Mouse (Mus musculus): ENCODE measurements around the gene Rnf187.

The Rnf187 gene

DNA sequence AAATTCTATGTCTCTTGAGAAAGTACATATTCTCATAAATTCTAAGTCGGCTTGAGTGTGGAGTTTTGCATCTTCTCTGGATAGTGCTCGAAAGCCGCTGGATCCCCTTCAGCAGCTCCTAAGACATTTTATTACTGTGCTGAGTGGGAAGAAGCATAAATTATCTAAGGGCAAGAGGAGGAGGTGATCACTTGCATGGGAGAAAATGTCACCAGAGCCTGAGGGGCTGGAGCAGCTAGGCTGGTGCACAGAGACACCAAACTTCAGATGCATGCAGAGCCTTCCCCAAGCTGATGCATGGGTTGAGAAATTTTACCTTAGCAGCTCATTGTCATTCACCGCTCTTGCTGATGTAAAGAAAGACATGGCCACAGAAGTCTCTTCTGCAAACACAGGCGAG lies 5.4 kb upstream of the Rnf187 start:
- no peak for DNase-seq

DNA sequence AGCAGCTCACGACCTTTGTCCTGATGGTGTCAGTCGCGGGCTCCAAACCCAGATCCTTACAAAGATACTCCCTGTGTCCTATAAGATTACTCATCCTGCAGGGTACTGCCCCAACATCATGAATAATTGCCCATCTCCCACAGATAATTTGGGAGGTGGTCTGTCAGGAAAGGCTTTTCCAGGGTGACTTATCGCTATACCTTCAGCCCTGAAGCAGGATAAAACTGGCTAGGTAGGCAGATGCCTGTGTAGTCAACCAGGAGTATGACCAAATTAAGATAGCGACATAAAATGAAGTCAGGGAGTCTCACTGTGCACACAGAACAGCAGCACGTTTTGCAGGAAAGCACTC lies 348 bp upstream of the Rnf187 start:
- no peak for DNase-seq

- DNase-seq: peak; percentile 25
Observed at GRCm38 (mm10) chr11:58937909-58938308, 807 bp downstream of the Rnf187 start.

GRCm38 (mm10) chr11:58931576-58931975 lies 7.1 kb downstream of the Rnf187 start:
- DNase-seq: no peak

- no peak for DNase-seq
Observed at GRCm38 (mm10) chr11:58930254-58930653, 8.5 kb downstream of the Rnf187 start.

DNA sequence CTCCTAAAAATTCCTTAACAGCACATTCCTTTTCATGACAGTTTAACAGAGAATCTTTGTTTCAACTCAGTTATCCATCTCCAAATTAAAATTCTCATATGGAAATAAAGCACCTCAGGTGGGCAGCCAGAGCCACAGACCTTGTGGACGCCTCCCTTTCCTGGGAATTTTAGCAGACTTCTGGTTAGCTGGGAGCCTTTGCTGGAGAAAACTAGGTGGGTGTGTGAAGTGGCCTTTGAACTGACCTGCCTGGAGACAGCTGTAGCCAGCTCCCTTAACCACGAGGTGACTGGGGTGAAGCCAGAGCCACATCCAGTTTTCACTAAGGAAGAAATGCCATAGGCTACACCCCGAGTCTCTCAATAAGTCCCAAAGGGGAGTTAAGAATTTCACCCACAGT lies 9.1 kb downstream of the Rnf187 start:
- no peak for DNase-seq

DNA sequence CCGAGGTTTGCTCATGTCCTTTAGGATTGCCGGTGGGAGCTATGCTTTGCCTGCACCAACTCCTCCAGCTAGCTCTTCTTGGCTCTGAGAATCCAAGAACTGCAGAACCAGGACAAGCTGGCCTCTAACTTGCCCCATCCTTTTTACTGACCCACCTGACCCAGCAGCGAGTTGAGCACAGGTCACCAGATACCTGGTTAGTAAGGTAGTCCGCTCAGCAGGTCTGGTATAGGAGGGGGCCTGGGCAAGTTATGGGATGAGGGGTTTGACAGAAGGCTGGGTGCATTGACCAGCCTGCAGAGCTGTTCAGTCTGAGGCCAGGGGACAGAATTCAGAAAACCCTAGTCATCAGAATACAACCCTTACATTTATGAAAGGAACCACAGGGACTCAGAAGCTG lies 9.7 kb downstream of the Rnf187 start:
- no peak for DNase-seq

DNA sequence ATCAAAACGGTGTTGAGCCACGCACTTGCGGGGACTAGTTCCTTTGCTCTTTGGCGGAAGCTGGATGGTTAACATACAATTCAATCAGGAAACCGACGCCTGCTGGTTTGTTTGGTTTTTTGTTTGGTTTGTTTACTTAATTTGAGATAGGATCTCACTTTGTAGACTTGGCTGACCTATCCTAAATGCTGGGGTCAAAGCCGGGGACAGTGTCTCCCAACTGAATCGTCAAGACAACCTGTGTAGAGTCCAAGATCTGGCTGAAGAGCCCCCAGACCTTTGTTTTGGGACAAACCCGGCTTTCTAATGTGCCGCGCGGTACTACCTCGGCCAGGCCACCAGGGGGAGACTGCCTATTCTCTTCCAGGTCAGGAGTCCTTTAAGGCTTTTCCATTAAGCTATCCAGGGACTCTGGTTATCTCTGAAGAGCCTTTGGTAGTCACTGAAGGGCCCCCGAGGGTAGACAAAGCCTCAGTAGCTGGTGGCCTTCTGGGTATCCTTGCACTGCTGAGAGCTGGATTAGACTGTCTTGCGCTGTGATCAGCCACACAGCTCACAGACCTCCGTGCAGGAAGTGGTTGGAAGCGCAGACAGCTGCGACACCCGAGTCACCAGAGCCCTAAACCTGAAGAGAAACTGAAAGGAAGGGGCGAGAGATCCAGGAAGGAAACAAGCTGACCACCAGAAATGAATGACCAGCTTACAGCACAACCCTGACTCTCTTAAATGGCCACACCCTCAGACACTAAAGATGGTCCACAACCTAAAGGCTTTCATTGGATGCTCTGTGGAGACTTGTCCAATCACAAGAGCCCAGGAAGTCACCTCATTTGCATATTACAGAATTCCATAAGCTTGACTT lies 10.7 kb downstream of the Rnf187 start:
- peak; percentile 74 for DNase-seq

DNA sequence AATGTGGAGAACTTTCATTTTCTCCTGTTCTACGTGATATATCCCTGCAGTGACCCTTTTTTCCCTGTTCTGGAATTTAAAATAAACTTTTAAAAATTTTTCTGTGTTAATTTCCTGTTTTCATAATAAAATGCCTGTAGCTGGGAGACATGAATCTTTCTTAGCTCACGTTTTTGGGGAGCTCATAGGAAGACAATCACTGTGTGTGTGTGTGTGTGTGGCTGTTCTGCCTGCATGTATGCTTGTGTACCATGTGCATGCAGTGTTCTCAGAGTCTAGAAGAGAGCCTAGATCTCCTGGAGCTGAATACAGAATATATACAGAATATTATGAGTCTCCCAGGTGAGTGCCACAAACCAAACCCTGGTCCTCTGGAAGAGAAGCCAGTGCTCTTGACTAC lies 11.7 kb downstream of the Rnf187 start:
- DNase-seq: no peak

DNA sequence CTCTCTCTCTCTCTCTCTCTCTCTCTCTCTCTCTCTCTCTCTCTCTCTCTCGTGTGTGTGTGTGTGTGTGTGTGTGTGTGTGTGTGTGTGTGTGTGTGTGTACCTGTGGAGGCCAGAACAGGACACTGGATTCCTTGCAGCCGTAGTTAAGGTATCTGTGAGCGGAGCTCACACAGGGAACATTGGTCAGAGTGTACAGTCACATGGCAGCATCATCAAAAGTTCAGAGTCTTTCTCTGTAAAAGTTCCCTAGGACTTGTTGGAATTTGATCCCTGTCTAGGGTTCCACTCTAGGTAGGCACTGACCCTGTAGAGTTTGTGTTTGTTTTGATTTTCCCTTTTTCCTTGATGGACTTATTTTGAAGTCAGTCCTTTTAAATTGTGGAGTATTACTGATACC lies 12.1 kb downstream of the Rnf187 start:
- DNase-seq: no peak

GRCm38 (mm10) chr11:58922420-58922819 lies 16.3 kb downstream of the Rnf187 start:
- no peak for DNase-seq

DNA sequence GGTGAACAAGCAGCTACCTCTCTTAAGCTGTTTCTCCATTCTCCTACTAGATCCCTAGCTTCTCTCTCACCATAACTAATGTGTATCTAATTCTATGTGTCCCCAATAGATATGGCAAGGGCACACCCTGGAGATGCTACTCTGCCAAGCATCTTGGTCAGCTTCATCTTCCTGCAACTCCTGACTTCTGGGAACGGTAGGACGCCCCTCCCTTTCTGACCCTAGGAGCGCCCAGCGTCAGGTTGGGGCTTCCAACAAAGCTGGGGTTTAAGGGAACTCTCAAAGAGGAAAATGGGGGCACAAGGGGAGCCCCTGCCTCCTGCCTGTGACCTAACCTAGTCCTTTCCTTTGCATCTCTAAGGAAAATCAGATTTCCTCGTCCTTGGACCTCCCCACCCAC lies 20.0 kb downstream of the Rnf187 start:
- no peak for DNase-seq

GRCm38 (mm10) chr11:58917745-58918366 lies 20.9 kb downstream of the Rnf187 start, which contains the start of gene Btnl10:
Gene Btnl10 (plus strand): TSS chr11:58917908.
- no peak for DNase-seq

GRCm38 (mm10) chr11:58916879-58917744 lies 21.6 kb downstream of the Rnf187 start:
- DNase-seq: peak; percentile 73

DNA sequence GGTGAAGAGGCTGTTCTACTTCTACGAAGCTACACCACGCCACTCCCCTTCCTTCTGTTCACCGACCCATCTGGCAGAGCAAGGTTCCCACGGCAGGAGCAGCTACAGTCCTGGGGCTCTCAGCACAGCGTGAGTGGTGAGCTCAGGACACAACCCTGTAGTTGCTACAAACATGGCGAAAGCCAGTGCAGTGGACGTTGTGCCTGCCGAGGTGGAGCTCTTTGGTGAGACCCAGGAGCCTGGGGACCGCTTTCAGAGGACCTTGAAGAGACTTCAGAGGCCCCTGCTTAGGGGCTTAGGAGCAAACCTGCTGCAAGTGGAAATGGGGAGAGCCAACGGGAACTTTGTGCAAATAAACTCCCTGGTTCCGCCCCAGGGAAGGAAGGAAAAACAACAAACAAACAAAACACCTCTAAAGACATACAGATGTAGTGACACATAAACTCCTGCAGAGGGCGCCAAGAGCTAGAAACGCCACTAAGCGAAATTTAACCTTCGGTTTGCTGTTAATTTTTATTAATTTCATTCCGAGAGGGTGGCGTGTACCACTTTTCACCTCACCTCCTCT lies 24.2 kb downstream of the Rnf187 start:
- peak; percentile 40 for DNase-seq

DNA sequence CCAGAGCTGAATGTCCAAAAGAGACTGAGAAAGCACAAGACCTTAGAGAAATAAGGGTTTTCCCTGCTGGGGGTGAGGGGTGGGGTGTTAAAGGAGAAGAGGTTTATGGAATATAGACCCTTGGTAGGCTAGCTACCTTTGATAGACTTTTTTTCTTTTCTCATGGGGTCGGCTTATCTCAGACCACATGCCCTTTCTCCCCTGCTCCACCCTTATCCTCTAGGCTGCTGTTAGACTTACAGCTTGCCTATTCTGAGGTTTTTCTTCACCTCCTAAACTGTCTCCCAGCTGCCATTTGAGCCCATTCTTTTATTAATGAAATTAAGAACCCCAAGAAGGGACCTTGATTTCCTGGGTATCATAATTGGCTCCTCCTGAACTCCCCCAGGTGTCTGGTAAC lies 24.9 kb downstream of the Rnf187 start:
- no peak for DNase-seq

DNA sequence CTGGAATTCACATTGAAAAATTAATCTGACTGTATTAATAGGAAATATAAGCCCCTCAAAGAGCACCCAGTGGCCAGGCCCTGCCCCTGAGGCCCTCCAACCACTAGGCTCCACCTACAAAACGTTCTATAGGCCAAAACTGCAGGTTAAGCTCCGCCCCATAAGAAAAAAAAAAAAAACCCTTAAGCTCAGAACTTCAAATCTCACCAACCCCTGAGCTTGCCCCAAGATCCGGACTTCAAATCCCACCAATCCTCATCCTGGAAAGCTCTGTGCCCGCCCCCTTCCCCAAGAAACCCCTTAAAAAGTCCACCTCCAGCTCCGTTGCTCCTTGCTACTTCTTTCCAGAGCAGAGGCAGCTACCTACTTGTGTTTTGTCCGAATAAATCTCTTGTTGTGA lies 33.9 kb downstream of the Rnf187 start:
- DNase-seq: peak; percentile 61

DNA sequence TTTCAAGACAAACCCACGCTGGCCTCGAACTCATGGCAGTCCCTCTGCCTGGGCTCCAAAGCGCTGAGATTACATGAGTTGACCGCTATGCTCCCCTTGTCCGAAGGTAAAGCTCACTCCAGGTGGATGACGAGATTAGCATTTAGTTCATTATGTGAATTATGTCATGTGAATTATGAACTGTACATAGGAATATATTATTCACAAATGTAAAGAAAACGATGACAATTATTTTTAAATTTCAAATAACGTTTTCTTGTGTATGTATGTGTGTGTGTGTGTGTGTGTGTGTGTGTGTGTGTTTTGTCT lies 34.4 kb downstream of the Rnf187 start:
- DNase-seq: no peak

DNA sequence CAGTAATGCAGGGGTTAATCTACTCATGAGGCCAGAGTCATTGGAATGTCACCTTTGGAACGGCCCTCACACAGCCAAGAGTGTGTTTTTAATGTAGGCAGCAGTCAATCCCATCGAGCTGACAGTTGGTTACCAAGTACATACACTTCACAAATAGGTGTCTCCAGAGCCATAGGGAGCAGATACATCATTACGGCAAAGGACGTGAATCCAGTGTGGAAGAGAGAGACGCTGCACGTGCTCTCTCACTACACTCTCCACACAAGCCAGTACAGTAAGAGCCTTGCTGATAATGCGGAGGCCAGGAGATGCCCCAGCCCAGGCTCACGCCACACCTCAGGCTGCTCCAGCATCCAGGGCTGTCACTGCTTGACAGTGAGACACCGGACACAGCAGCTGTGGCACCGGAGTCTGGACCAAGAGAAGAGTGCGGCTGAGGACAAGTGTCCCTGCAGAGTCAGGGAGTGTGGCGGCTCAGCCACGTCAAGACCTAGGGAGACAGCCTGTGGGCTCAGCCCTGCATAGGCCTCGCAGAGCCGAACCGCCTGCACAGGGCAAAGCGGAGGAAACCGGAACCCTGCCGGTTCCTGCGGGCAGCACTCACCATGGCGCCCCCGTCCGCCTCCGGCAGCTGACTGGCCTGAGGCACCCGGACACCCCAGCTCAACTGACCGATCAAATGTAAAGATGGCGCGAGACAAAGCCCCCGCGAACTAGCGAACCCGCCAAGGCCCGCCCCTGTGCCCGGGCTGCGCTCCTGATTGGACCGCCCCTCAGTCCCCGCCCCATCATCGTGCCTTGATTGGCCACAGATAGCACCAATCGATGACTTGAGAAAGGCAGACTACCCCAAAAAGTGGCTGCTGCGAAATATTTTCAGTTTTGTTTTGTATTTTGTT lies 35.0 kb downstream of the Rnf187 start, which contains the start of gene Zfp39:
Zfp39 (minus strand) TSS at position 715 of the 899 bp plus-strand sequence.
- DNase-seq: peak; percentile 98

- no peak for DNase-seq
Observed at GRCm38 (mm10) chr11:58901080-58901479, 37.6 kb downstream of the Rnf187 start.

DNA sequence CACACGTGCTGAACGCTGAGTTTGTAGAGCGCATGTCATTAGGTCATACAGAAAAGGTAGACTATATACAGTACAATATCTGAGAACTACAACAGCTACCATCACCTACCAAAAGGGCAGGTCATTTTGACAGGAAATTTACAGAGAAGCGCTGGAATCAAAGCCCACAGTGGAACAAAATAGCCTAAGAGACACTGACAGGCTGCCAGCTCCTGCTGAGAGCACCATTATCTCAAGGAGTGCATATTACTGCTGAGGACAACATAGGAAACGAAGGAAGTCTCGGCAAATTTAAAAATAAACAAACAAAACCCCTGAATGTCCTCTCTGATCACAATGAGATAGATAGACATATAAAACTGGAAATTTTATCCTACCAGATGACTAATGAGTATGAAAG lies 41.2 kb downstream of the Rnf187 start:
- peak; percentile 48 for DNase-seq

GRCm38 (mm10) chr11:58894456-58894855 lies 44.3 kb downstream of the Rnf187 start:
- DNase-seq: no peak
